Mouse (Mus musculus): ENCODE measurements around the gene Serpinb2. TPM values are rescaled to one million over a fixed set of nuclear protein-coding genes. Genes with fewer than 3 reads are reported as not detected.

The Serpinb2 gene
- 1.5 and 2.0 TPM in 2 replicates for polyA plus RNA-seq (2015; fragmentation: Nextera tagmentation; extraction: Ambion mirVana)

GRCm38 (mm10) chr1:107511252-107511651, at the start of gene Serpinb2:
Gene Serpinb2, plus strand, starts transcription at chr1:107511423.

Other genes with a start within 250 kb of the Serpinb2 start
- not detected in 2 replicates for gene Serpinb3b, start 233.1 kb upstream of the Serpinb2 start, polyA plus RNA-seq (2015; fragmentation: Nextera tagmentation; extraction: Ambion mirVana)
- gene Serpinb3c, start 233.1 kb upstream of the Serpinb2 start, polyA plus RNA-seq (2015; fragmentation: Nextera tagmentation; extraction: Ambion mirVana), result not detected in 2 replicates
- gene Serpinb11, start 150.2 kb upstream of the Serpinb2 start, polyA plus RNA-seq (2015; fragmentation: Nextera tagmentation; extraction: Ambion mirVana), result not detected in 2 replicates
- gene Serpinb7, start 111.8 kb upstream of the Serpinb2 start, polyA plus RNA-seq (2015; fragmentation: Nextera tagmentation; extraction: Ambion mirVana), result not detected in 2 replicates
- gene Serpinb8, start 78.6 kb downstream of the Serpinb2 start, polyA plus RNA-seq (2015; fragmentation: Nextera tagmentation; extraction: Ambion mirVana), result 0.80 and 0.93 TPM in 2 replicates

All from spleen, postnatal 0 days (tissue).